Mouse (Mus musculus) lung, postnatal 10 days (tissue): ENCODE measurements at regions not wholly inside any gene's neighbourhood (a gene's known extent, or its start where the extent isn't known, plus 50 kb on each side); places are given as distances from the start of the nearest gene placed in this dataset.
"Not testable (repeated sequence)": the region's sequence is repeated elsewhere in the genome, so short reads cannot be mapped to it uniquely, and the experiment has no call there.

ENCODE experiments used
- DNase-seq: peaks from one replicate; pipeline ENCODE4 v3.0.0; 2021

- peak; percentile 31 for DNase-seq
These were observed 134.1 kb downstream of the Snx18 start for GRCm38 (mm10) chr13:113484159-113484762.

- DNase-seq: no peak
These were observed 135.5 kb downstream of the Snx18 start for GRCm38 (mm10) chr13:113482911-113483310.

GRCm38 (mm10) chr13:113477901-113478510, 140.4 kb downstream of the Snx18 start:
- no peak for DNase-seq

- no peak for DNase-seq
These were observed 147.4 kb downstream of the Snx18 start for GRCm38 (mm10) chr13:113470822-113471557.

GRCm38 (mm10) chr13:113464190-113465064, 153.9 kb downstream of the Snx18 start:
- no peak for DNase-seq

GRCm38 (mm10) chr13:113463420-113463819, 154.9 kb downstream of the Snx18 start:
- no peak for DNase-seq

GRCm38 (mm10) chr13:113454490-113455295, 161.7 kb downstream of the BC067074 start:
- DNase-seq: peak; percentile 28

- no peak for DNase-seq
These were observed 155.4 kb downstream of the BC067074 start for GRCm38 (mm10) chr13:113448378-113448777.

GRCm38 (mm10) chr13:113446226-113446625, 153.3 kb downstream of the BC067074 start:
- no peak for DNase-seq

GRCm38 (mm10) chr13:113444481-113444880, 151.5 kb downstream of the BC067074 start:
- DNase-seq: not testable (repeated sequence)

- DNase-seq: no peak
These were observed 150.1 kb downstream of the BC067074 start for GRCm38 (mm10) chr13:113443078-113443477.

GRCm38 (mm10) chr13:113442169-113442568, 149.2 kb downstream of the BC067074 start:
- no peak for DNase-seq

GRCm38 (mm10) chr13:113440137-113440536, 147.2 kb downstream of the BC067074 start:
- no peak for DNase-seq

- no peak for DNase-seq
These were observed 146.6 kb downstream of the BC067074 start for GRCm38 (mm10) chr13:113439516-113439915.

GRCm38 (mm10) chr13:113438872-113439271, 145.9 kb downstream of the BC067074 start:
- DNase-seq: no peak

- no peak for DNase-seq
These were observed 143.3 kb downstream of the BC067074 start for GRCm38 (mm10) chr13:113436288-113436687.

- no peak for DNase-seq
These were observed 142.2 kb downstream of the BC067074 start for GRCm38 (mm10) chr13:113435117-113435516.

GRCm38 (mm10) chr13:113433456-113433855, 140.5 kb downstream of the BC067074 start:
- no peak for DNase-seq

- DNase-seq: peak; percentile 29
These were observed 136.7 kb downstream of the BC067074 start for GRCm38 (mm10) chr13:113429615-113430014.
